Mouse (Mus musculus): ENCODE measurements around the gene Rab36.

DNA sequence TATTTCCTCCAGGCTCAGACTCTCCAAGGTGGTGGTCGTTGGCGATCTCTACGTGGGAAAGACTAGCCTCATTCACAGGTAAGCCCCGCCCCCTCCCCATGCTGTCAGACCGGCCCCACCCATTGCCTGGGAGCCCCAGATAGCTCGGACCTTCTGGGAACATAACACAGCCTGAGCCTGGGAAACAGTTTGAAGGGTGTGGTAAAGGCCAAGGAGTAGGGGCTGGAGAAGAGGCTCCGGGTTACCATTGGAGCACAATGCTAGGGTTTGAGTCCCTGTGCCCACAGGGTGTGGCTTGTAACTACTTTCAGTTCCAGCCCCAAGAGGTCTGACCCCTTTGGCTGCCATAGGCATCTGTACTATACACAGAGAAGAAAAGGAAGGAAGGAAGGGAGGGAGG is 7.6 kb downstream of the Rab36 start:
- no peak for TF ChIP-seq CTCF (IDR thresholded peaks at IDR 0.05; ENCODE audit: low read depth)
- no peak for TF ChIP-seq EP300 (optimal IDR thresholded peaks at IDR 0.05)

Data from stomach, postnatal 0 days (tissue).